Mouse (Mus musculus) forebrain, embryonic 14.5 days (tissue): ENCODE measurements around the gene Sowaha. TPM values are rescaled to one million over a fixed set of nuclear protein-coding genes. Genes with fewer than 3 reads are reported as not detected.

Source experiments
- ATAC-seq: fragments of 200-750 bp; cut with Nextera tagmentation; 2 replicates; pipeline ENCODE4 v1.8.0; 2017; ENCODE audit warnings: mild to moderate bottlenecking, moderate library complexity
- DNase-seq: peaks from one replicate; pipeline ENCODE4 v3.0.0-alpha.2; 2015; ENCODE audit warnings: low spot score
- H3K27ac ChIP-seq: fragments of 300-500 bp; sonication (generic); 2 replicates; pipeline ENCODE4 v1.5.1; 2014; ENCODE audit warnings: low read depth, mild to moderate bottlenecking, control low read depth, low read length, moderate library complexity
- H3K27me3 ChIP-seq: fragments of 300-500 bp; sonication (generic); replicated peaks from 2 replicates; pipeline ENCODE4 v1.6.1; 2014; ENCODE audit warnings: low read length, control low read depth, mixed read lengths; ENCODE audit not compliant: control insufficient read depth, insufficient read depth
- H3K36me3 ChIP-seq: fragments of 300-500 bp; sonication (generic); 2 replicates; pipeline ENCODE4 v1.6.1; 2014; ENCODE audit warnings: low read length, control low read depth; ENCODE audit not compliant: control insufficient read depth, insufficient read depth
- H3K4me1 ChIP-seq: fragments of 300-500 bp; sonication (generic); 2 replicates; pipeline ENCODE4 v1.6.1; 2014; ENCODE audit warnings: antibody characterized with exemption, low read length, control low read depth; ENCODE audit not compliant: control insufficient read depth, insufficient read depth
- H3K4me2 ChIP-seq: fragments of 300-500 bp; sonication (generic); 2 replicates; pipeline ENCODE4 v1.6.1; 2014; ENCODE audit warnings: mild to moderate bottlenecking, control low read depth, low read length
- H3K4me3 ChIP-seq: fragments of 300-500 bp; sonication (generic); 2 replicates; pipeline ENCODE4 v1.5.1; 2014; ENCODE audit warnings: low read depth, low read length, control low read depth
- H3K9ac ChIP-seq: fragments of 300-500 bp; sonication (generic); 2 replicates; pipeline ENCODE4 v1.6.1; 2014; ENCODE audit warnings: mild to moderate bottlenecking, low read length, control low read depth, moderate library complexity
- H3K9me3 ChIP-seq: fragments of 300-500 bp; sonication (generic); replicated peaks from 2 replicates; pipeline ENCODE4 v1.6.1; 2016; ENCODE audit warnings: low read length, control low read depth, mixed read lengths; ENCODE audit not compliant: control insufficient read depth
- WGBS: fragments of 180-500 bp; shearing (Covaris S2); extraction: QIAGEN DNeasy Blood & Tissue Kit; methylation state at CpG from one replicate; pipeline ENCODE4 v1.1.7; 2014; 5-methylcytosine and 5-hydroxymethylcytosine counted together
- polyA plus RNA-seq: library from polyadenylated mRNA; unstranded; fragments of >200 nt; fragmentation: Nextera tagmentation; extraction: Ambion mirVana; gene quantifications from 2 replicates; pipeline ENCODE4 v1.2.1, GENCODE M21; 2014

The Sowaha gene
- polyA plus RNA-seq, 1 experiment from 2014 or later: 1.2 TPM

DNA sequence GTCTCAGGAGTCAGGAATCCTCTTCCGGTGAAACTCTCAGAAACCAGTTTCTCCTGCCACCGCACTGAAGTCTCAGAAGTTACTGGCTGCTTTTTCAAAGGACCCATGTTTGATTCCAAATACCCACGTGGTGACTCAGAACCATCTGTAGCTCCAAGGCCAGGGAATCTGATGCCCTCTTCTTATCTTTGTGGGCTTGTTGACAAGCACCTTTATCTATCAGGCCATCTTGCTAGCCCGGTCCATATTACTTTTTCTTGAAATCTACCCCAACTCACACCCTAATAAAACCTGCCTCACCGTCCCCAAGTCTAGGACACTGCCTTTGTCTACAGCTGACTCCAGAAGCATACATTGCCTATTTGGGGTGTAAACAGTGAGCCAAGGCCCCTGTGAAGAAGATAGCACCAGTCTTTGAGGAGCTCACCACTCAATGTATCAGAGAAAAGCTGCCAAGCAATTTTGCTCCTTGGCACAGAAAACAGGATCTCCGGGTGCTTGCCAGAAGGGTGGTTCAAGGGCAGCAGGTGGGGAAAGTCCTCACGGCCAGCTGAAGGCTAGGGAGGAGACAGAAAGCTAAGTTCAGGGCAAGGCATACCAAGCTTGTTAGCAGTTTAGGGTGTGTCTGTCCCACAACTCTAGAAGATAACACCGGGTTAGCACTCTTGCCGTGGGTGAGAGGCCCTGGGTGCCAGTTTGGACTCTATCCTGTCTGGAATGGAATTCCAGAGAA lies 3.3 kb upstream of the Sowaha start:
- ATAC-seq (no peak), DNase-seq (no peak)
- WGBS: 79% methylated on average over 9 of the region's 9 CpGs
- Histone ChIP-seq H3K27me3 (peaks cover 31% of the 10 kb centered on the region), H3K4me3 (no peak overlapping the region), H3K9ac (no peak overlapping the region), H3K4me1 (peaks cover 4% of the 10 kb centered on the region; the same call in 1 of the 2 replicates), H3K4me2 (no peak overlapping the region), H3K36me3 (no peaks in the 10 kb centered on the region), H3K27ac (no peak overlapping the region), H3K9me3 (0 out of 2 replicates have a peak, but pooled peaks cover 2% of the 10 kb centered on the region)

DNA sequence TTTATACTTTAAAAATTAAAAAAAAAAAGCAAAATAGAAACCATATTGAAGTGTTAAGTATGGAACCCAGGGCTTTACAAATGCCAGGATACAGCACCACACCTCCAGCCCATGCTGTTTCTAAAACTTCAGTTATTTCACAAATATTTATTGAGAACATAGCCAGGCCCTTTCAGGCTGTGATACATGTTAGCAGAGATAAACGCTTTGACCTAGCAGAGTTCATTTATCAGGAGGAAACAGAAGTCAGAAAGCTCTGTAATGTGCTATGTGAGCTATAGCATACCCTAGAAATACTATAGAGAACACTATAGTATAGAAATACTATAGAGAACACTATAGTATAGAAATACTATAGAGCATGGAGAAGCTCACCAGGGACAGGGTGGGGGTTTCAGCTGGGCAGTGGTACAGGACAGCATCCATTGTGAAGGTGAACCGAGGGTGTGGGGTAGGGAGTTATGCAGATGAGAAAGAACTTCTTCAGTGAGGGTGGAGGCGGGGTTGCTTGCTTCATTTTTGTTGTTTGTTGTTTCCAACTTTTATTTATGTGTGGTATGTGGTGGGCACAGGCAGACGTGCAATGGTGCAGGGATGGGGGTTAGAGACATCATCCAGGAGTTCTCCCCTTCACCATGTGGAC lies 1.1 kb upstream of the Sowaha start:
- no peak overlapping the region for H3K4me3 ChIP-seq
- H3K9me3 ChIP-seq: 0 out of 2 replicates have a peak, but pooled peaks cover 2% of the 10 kb centered on the region
- peaks cover 4% of the 10 kb centered on the region; the same call in 1 of the 2 replicates for H3K4me1 ChIP-seq
- no peak overlapping the region for H3K27ac ChIP-seq
- DNase-seq: no peak
- no peak overlapping the region for H3K9ac ChIP-seq
- no peak for ATAC-seq
- H3K27me3 ChIP-seq: peaks cover 36% of the 10 kb centered on the region
- WGBS: 78% methylated on average over 4 of the region's 4 CpGs
- no peak overlapping the region for H3K4me2 ChIP-seq
- H3K36me3 ChIP-seq: no peaks in the 10 kb centered on the region

DNA sequence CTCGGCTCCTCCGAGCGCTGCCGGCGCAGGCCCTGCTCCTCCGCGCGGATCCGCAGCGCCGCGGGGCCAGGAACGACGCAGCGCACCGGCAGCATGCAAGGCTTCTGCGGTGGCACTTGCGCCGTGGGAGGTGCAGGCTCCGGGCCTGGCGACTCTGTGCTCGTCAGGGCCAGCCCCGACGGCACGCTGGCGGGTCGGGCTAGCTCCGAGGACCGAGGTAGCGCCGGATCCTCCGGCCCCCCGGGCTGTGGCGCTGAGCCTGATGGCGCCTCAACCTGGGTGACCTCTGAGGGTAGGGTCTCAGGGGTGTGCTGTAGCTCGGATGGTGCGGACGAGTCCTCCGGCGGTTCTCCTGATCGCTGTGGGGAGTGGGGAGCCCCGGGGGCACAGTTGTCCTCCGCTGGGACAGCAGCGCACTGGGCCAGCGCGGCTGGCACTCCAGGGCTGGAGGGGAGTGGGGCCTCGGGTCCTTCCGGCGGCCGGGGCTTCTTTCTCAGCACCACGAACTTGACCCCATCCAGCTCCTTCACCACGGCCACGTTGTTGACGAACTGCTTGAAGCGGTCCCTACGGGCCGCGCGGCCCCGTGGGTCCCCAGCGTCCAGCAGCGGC lies 797 bp downstream of the Sowaha start:
- peak; percentile 23 for DNase-seq
- H3K27me3 ChIP-seq: peaks cover 36% of the 10 kb centered on the region

DNA sequence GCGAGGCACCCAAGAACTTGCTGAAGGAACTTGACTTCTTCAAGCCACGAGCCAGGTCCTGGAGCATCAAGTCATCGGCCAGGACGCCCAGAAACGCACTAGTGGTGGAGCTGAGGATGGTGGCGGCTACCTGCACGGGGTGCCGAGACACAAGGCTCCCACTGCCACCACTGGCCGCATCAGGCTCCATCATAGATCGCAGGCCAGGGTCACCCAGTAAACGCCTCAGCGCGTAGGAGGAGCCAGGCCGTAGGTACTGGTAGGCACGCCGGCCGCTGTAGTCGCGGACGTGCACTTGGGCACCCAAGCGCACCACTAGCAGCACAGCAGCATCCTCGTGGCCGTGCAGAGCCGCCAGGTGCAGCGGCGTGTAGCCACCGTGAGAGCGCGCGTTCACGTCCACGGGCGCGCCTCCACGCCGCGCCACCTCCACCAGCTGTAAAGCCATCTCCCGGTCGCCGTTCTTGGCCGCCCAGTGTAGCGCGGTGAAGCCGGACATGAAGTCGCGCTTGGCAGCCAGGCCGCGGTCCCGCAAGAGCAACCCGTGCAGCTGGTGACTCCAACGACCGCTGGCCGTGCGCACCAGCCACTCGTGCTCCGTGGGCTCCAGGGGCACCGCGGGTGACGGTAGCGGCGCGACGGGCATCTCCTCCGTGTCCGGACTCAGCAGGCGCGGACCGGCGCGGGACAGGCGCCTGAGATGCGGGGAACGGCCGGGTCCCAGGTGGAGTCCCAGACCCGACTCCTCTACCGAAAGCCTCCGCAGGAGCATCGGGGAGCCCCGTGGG lies 1.5 kb downstream of the Sowaha start:
- Histone ChIP-seq H3K27ac (no peak overlapping the region), H3K27me3 (peaks cover 36% of the 10 kb centered on the region), H3K9ac (peak overlapping the region; percentile 55), H3K36me3 (no peaks in the 10 kb centered on the region), H3K4me1 (peaks cover 14% of the 10 kb centered on the region; the same call in 1 of the 2 replicates), H3K4me2 (peak overlapping the region; percentile 62), H3K9me3 (0 out of 2 replicates have a peak, but pooled peaks cover 2% of the 10 kb centered on the region), H3K4me3 (peak overlapping the region; percentile 39)
- peak; percentile 17 for DNase-seq
- ATAC-seq: 0 out of 2 replicates have a peak, but pooled peaks have one; percentile 10
- WGBS: 5% methylated on average over 79 of the region's 79 CpGs

More for the DNA sequence above, 797 bp downstream of the Sowaha start:
- ATAC-seq: peak; percentile 46; the same call in 1 of the 2 replicates
- Histone ChIP-seq H3K9ac (peak overlapping the region; percentile 55), H3K9me3 (0 out of 2 replicates have a peak, but pooled peaks cover 2% of the 10 kb centered on the region), H3K4me1 (peaks cover 14% of the 10 kb centered on the region; the same call in 1 of the 2 replicates), H3K36me3 (no peaks in the 10 kb centered on the region), H3K4me2 (peak overlapping the region; percentile 62), H3K27ac (0 out of 2 replicates have a peak overlapping the region, but pooled peaks have one; percentile 21), H3K4me3 (peak overlapping the region; percentile 39)
- 1% methylated on average over 61 of the region's 62 CpGs for WGBS

DNA sequence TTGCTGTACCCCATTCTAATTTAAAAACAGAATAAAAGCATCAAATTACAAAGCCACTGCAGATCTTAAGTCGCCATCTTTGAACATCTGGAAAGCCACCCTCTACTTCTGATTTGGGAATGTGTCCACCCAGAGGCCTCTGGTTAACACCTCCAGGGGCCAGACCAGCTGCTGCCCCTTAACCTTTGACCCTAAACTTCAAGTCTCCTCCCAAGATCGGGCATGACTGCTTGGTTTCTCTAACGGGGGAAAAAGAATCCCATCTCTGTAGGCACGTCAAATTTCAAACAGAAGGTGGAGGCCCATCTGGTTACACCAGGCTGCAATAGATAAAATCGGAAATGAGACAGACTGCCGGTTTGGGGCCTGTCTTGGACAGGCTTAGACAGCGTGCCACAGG lies 2.2 kb downstream of the Sowaha start:
- no peak overlapping the region for H3K4me3 ChIP-seq
- no peak for ATAC-seq

DNA sequence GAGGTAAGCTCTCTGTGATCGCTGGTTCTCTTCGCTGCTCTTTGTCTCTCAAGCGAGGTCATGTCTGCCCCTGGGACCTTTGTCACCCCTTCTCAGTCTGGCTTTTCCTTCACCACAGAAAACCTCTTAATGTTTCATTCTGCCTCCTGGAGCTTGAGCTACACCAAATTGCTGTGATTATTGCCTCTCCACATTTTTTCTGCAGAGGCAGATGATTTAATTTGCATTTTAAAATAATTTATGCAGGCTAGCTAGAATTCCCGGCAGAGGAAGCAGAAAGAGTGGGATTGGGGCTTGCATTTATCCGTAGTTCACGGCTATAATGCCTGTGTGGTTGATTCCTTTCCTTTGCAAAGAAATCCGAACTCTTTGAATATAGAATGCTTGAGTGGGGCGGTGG lies 4.5 kb downstream of the Sowaha start:
- H3K4me2 ChIP-seq: peak overlapping the region; percentile 33
- 0 out of 2 replicates have a peak, but pooled peaks have one; percentile 40 for ATAC-seq
- 18% methylated on average over 8 of the region's 8 CpGs for WGBS
- no peak overlapping the region for H3K4me3 ChIP-seq
- peak overlapping the region; percentile 78; the same call in 1 of the 2 replicates for H3K27ac ChIP-seq
- peak; percentile 73 for DNase-seq
- H3K4me1 ChIP-seq: peaks cover 16% of the 10 kb centered on the region
- no peak overlapping the region; the same call in 1 of the 2 replicates for H3K9ac ChIP-seq
- H3K36me3 ChIP-seq: no peaks in the 10 kb centered on the region
- H3K9me3 ChIP-seq: 0 out of 2 replicates have a peak, but pooled peaks cover 2% of the 10 kb centered on the region
- peaks cover 28% of the 10 kb centered on the region for H3K27me3 ChIP-seq

More for the DNA sequence above, 2.2 kb downstream of the Sowaha start:
- H3K27me3 ChIP-seq: peaks cover 36% of the 10 kb centered on the region
- H3K9ac ChIP-seq: no peak overlapping the region
- H3K27ac ChIP-seq: no peak overlapping the region
- 0 out of 2 replicates have a peak, but pooled peaks cover 2% of the 10 kb centered on the region for H3K9me3 ChIP-seq
- DNase-seq: no peak
- WGBS: 58% methylated on average over 7 of the region's 7 CpGs
- H3K4me1 ChIP-seq: peaks cover 14% of the 10 kb centered on the region; the same call in 1 of the 2 replicates
- no peak overlapping the region for H3K4me2 ChIP-seq
- no peaks in the 10 kb centered on the region for H3K36me3 ChIP-seq

DNA sequence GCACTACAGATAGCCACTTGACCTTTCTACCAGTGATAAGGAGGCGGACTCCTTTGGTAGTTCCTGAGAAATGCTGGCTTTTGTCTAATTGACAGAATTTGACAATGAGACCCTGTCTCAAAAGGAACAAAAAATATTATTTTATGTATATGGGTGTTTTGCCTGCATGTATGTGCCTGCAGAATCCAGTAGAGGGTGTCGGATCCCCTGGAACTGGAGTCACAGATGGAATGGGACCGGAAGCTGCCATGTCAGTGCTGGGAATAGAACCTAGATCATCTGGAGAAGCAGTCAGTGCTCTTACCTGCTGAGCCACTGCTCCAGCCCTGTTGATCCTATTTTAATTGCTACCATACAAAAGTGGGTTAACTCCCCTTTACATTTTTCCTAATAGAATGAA lies 7.4 kb downstream of the Sowaha start:
- H3K4me2 ChIP-seq: no peak overlapping the region
- no peak overlapping the region for H3K4me3 ChIP-seq
- ATAC-seq (no peak), DNase-seq (no peak)
- H3K9ac ChIP-seq: no peak overlapping the region
- WGBS: 81% methylated on average over 3 of the region's 3 CpGs
- peaks cover 15% of the 10 kb centered on the region for H3K4me1 ChIP-seq
- peaks cover under 1% of the 10 kb centered on the region for H3K27me3 ChIP-seq
- no peaks in the 10 kb centered on the region for H3K36me3 ChIP-seq
- no peak overlapping the region for H3K27ac ChIP-seq
- no peaks in the 10 kb centered on the region for H3K9me3 ChIP-seq
